In the genomic region with DNA sequence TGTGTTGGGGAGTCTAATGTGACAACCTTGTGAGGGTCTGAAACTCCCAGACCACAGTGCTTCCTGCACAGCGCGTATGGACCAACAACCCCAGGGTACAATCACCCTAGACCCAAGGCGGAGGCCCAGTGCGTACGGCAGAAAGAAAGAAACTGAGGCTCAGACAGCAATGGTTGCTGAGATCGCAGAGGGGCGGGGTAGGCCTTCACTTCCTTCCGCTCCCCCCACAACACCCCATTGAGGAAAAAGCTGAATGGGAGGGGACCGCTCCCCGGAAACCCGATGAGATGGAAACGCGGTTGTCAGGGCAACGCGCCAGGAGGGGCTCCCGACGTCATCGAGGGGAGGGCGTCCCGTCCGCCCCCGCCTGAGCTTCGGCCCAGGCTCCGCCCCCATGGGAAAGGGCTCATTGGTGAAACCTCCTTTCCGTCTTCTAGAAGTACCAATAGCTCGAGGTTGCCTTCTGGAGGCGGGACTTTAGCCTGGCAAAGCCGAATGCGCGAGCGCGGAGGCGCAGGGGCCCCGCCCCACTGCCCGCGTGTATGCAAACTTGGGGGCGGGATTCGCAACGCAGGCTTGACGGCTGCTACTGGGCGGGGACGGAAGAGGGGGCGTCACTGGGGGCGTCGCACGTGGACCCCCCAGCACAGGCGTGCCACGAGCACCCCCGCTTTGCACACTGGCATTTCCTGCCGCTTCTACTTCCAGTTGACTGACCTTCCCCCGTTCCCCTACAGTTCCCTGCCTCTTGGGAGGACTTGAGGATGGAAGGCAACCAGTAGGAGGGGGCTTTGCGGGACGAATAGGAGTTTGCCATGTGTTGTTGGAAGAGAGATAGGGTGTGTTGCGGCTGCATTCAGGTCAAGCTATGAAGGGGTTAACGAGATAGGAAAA, we compare ENCODE assay signal across 7 mouse cellular contexts. TPM values are rescaled to one million over a fixed set of nuclear protein-coding genes. Genes with fewer than 3 reads are reported as not detected.
DNase-seq lines count a peak whose midpoint lies in the region; ATAC-seq and TF ChIP-seq lines count a peak whose summit lies in the region.

No protein-coding gene starts in this region.

- TF ChIP-seq CTCF in spleen, adult 2 months (IDR thresholded peaks at IDR 0.05; ENCODE audit: extremely low read depth, insufficient read depth, insufficient read length, insufficient replicate concordance) = no peak

- peak; percentile 99 for DNase-seq in adrenal gland, postnatal 14 days
- DNase-seq in embryonic facial prominence, embryonic 11.5 days (ENCODE audit: low spot score) = peak; percentile 99
- peak; percentile 100 for DNase-seq in heart, adult 11 months
- DNase-seq in kidney, adult 18-20 months = peak; percentile 97
- peak; percentile 99 for DNase-seq in spleen, adult 2 months (ENCODE audit: low read depth in 1 of 2, low spot score in 2 of 2)

- H3K9me3 ChIP-seq in embryonic facial prominence, embryonic 11.5 days (replicated peaks; ENCODE audit: control insufficient read depth, low read length) = no peaks in the 10 kb centered on the region
- H3K9me3 ChIP-seq in limb, embryonic 12.5 days = no peaks in the 10 kb centered on the region
- no peaks in the 10 kb centered on the region for H3K9me3 ChIP-seq in midbrain, embryonic 15.5 days

- H3K27ac ChIP-seq in embryonic facial prominence, embryonic 11.5 days (replicated peaks; ENCODE audit: low read depth, low read length) = peak overlapping the region; percentile 11
- peak overlapping the region; percentile 95 for H3K27ac ChIP-seq in limb, embryonic 12.5 days
- H3K27ac ChIP-seq in midbrain, embryonic 15.5 days = peak overlapping the region; percentile 92
- H3K27ac ChIP-seq in spleen, adult 2 months (ENCODE audit: insufficient read depth, low read length) = peak overlapping the region; percentile 99

- peaks cover 22% of the 10 kb centered on the region for H3K36me3 ChIP-seq in embryonic facial prominence, embryonic 11.5 days (replicated peaks; ENCODE audit: control insufficient read depth, insufficient read depth, low read depth, low read length)
- H3K36me3 ChIP-seq in limb, embryonic 12.5 days = peaks cover 29% of the 10 kb centered on the region
- peaks cover 27% of the 10 kb centered on the region for H3K36me3 ChIP-seq in midbrain, embryonic 15.5 days (replicated peaks)
- H3K36me3 ChIP-seq in spleen, adult 2 months (ENCODE audit: control insufficient read depth, insufficient read depth, low read length) = peaks cover 24% of the 10 kb centered on the region

- 1% methylated on average over 55 of the region's 55 CpGs for WGBS in embryonic facial prominence, embryonic 11.5 days
- WGBS in limb, embryonic 12.5 days = under 1% methylated on average over 55 of the region's 55 CpGs
- WGBS in midbrain, embryonic 15.5 days = under 1% methylated on average over 52 of the region's 55 CpGs
- WGBS in spleen, adult 2 months = under 1% methylated on average over 55 of the region's 55 CpGs

- peak overlapping the region; percentile 57 for H3K4me2 ChIP-seq in embryonic facial prominence, embryonic 11.5 days (ENCODE audit: low read depth, low read length)
- H3K4me2 ChIP-seq in limb, embryonic 12.5 days = peak overlapping the region; percentile 67
- peak overlapping the region; percentile 78 for H3K4me2 ChIP-seq in midbrain, embryonic 15.5 days

- peak overlapping the region; percentile 29 for H3K4me3 ChIP-seq in embryonic facial prominence, embryonic 11.5 days (ENCODE audit: low read depth, low read length)
- H3K4me3 ChIP-seq in limb, embryonic 12.5 days (replicated peaks) = peak overlapping the region; percentile 41
- H3K4me3 ChIP-seq in midbrain, embryonic 15.5 days = peak overlapping the region; percentile 45
- H3K4me3 ChIP-seq in spleen, adult 2 months (ENCODE audit: extremely low read depth, insufficient read depth, insufficient read length) = peak overlapping the region; percentile 60

- H3K4me1 ChIP-seq in embryonic facial prominence, embryonic 11.5 days (ENCODE audit: control insufficient read depth, insufficient read depth, low read length) = peaks cover 36% of the 10 kb centered on the region
- peaks cover 87% of the 10 kb centered on the region for H3K4me1 ChIP-seq in limb, embryonic 12.5 days (replicated peaks)
- peaks cover 65% of the 10 kb centered on the region for H3K4me1 ChIP-seq in midbrain, embryonic 15.5 days
- peaks cover 67% of the 10 kb centered on the region for H3K4me1 ChIP-seq in spleen, adult 2 months (ENCODE audit: control insufficient read depth, insufficient read depth, insufficient read length)

- peak overlapping the region; percentile 7; the same call in 1 of the 2 replicates for H3K9ac ChIP-seq in embryonic facial prominence, embryonic 11.5 days (replicated peaks; ENCODE audit: low read length)
- H3K9ac ChIP-seq in limb, embryonic 12.5 days (replicated peaks) = peak overlapping the region; percentile 28; the same call in 1 of the 2 replicates
- H3K9ac ChIP-seq in midbrain, embryonic 15.5 days = peak overlapping the region; percentile 43

- ATAC-seq in embryonic facial prominence, embryonic 11.5 days (replicated peaks; ENCODE audit: insufficient number of reproducible peaks, low FRiP score, low TSS enrichment, low read depth) = peak; percentile 70
- ATAC-seq in limb, embryonic 12.5 days (ENCODE audit: insufficient number of reproducible peaks, insufficient read depth, low FRiP score, low TSS enrichment, low read depth) = peak; percentile 73
- peak; percentile 89 for ATAC-seq in midbrain, embryonic 15.5 days (replicated peaks)

- H3K27me3 ChIP-seq in embryonic facial prominence, embryonic 11.5 days (ENCODE audit: control insufficient read depth, insufficient read depth, low read length) = no peaks in the 10 kb centered on the region
- H3K27me3 ChIP-seq in limb, embryonic 12.5 days = no peaks in the 10 kb centered on the region; the same call in 1 of the 2 replicates
- H3K27me3 ChIP-seq in midbrain, embryonic 15.5 days (replicated peaks) = no peaks in the 10 kb centered on the region
- H3K27me3 ChIP-seq in spleen, adult 2 months (ENCODE audit: control insufficient read depth, insufficient read depth, low read length) = no peaks in the 10 kb centered on the region

- peak; percentile 65; the same call in 1 of the 2 replicates for TF ChIP-seq POLR2A in spleen, adult 2 months (IDR thresholded peaks at IDR 0.05; ENCODE audit: low read depth, low read length)

RNA-seq across cellular contexts. Expression of a gene that starts 6.0 kb away (rescaled TPM):
- total RNA-seq in adrenal gland, postnatal 14 days (2021) = 67.6 and 106 TPM in 2 replicates
- polyA plus RNA-seq in embryonic facial prominence, embryonic 11.5 days (2014; fragmentation: Nextera tagmentation; extraction: Ambion mirVana) = 74.0 and 77.8 TPM in 2 replicates
- 166 and 175 TPM in 2 replicates for polyA plus RNA-seq in limb, embryonic 12.5 days (2016; fragmentation: Nextera tagmentation; extraction: Ambion mirVana)
- polyA plus RNA-seq in midbrain, embryonic 15.5 days (2015; fragmentation: Nextera tagmentation; extraction: Ambion mirVana) = 364 and 392 TPM in 2 replicates
- polyA plus RNA-seq in spleen, adult 2 months (2012; rRNA removed) = 144 and 151 TPM in 2 replicates

RNA-seq across cellular contexts. Expression of a gene that starts 11.7 kb away (rescaled TPM):
- 114 and 140 TPM in 2 replicates for total RNA-seq in adrenal gland, postnatal 14 days (2021)
- 60.3 and 62.1 TPM in 2 replicates for polyA plus RNA-seq in embryonic facial prominence, embryonic 11.5 days (2014; fragmentation: Nextera tagmentation; extraction: Ambion mirVana)
- polyA plus RNA-seq in limb, embryonic 12.5 days (2016; fragmentation: Nextera tagmentation; extraction: Ambion mirVana) = 30.6 and 38.0 TPM in 2 replicates
- polyA plus RNA-seq in midbrain, embryonic 15.5 days (2015; fragmentation: Nextera tagmentation; extraction: Ambion mirVana) = 29.5 and 29.9 TPM in 2 replicates
- 128 and 157 TPM in 2 replicates for polyA plus RNA-seq in spleen, adult 2 months (2012; rRNA removed)

RNA-seq across cellular contexts. Expression of a gene that starts 12.9 kb away (rescaled TPM):
- total RNA-seq in adrenal gland, postnatal 14 days (2021) = 8.6 and 9.5 TPM in 2 replicates
- polyA plus RNA-seq in embryonic facial prominence, embryonic 11.5 days (2014; fragmentation: Nextera tagmentation; extraction: Ambion mirVana) = 6.0 and 6.8 TPM in 2 replicates
- polyA plus RNA-seq in limb, embryonic 12.5 days (2016; fragmentation: Nextera tagmentation; extraction: Ambion mirVana) = 9.1 and 9.5 TPM in 2 replicates
- 13.3 and 14.7 TPM in 2 replicates for polyA plus RNA-seq in midbrain, embryonic 15.5 days (2015; fragmentation: Nextera tagmentation; extraction: Ambion mirVana)
- polyA plus RNA-seq in spleen, adult 2 months (2012; rRNA removed) = 10.8 TPM in 2 replicates

RNA-seq across cellular contexts. Expression of a gene that starts 19.2 kb away (rescaled TPM):
- total RNA-seq in adrenal gland, postnatal 14 days (2021) = 69.9 and 137 TPM in 2 replicates
- 6.8 and 9.0 TPM in 2 replicates for polyA plus RNA-seq in embryonic facial prominence, embryonic 11.5 days (2014; fragmentation: Nextera tagmentation; extraction: Ambion mirVana)
- polyA plus RNA-seq in limb, embryonic 12.5 days (2016; fragmentation: Nextera tagmentation; extraction: Ambion mirVana) = 4.9 and 5.6 TPM in 2 replicates
- 65.7 and 66.9 TPM in 2 replicates for polyA plus RNA-seq in midbrain, embryonic 15.5 days (2015; fragmentation: Nextera tagmentation; extraction: Ambion mirVana)
- 11.9 and 13.4 TPM in 2 replicates for polyA plus RNA-seq in spleen, adult 2 months (2012; rRNA removed)

RNA-seq across cellular contexts. Expression of a gene that starts 19.5 kb away (rescaled TPM):
- 3.1 and 3.9 TPM in 2 replicates for total RNA-seq in adrenal gland, postnatal 14 days (2021)
- 34.6 and 42.3 TPM in 2 replicates for polyA plus RNA-seq in embryonic facial prominence, embryonic 11.5 days (2014; fragmentation: Nextera tagmentation; extraction: Ambion mirVana)
- polyA plus RNA-seq in limb, embryonic 12.5 days (2016; fragmentation: Nextera tagmentation; extraction: Ambion mirVana) = 60.3 and 62.2 TPM in 2 replicates
- polyA plus RNA-seq in midbrain, embryonic 15.5 days (2015; fragmentation: Nextera tagmentation; extraction: Ambion mirVana) = 53.4 and 54.6 TPM in 2 replicates
- 1.3 and 1.8 TPM in 2 replicates for polyA plus RNA-seq in spleen, adult 2 months (2012; rRNA removed)

Comparison
In these comparisons a context has a peak if more than half of its experiments do, and no peak if none do; other contexts are left out.
1. Peak in every context shown above with its lines: DNase-seq, ATAC-seq, H3K4me3 ChIP-seq and H3K27ac ChIP-seq.
2. H3K27ac ChIP-seq: peak in every context shown above with its lines; median percentile 99 in spleen, adult 2 months; 95 in limb, embryonic 12.5 days; 92 in midbrain, embryonic 15.5 days; 11 in embryonic facial prominence, embryonic 11.5 days.